Mouse (Mus musculus): ENCODE measurements around the gene Adgrv1.
A peak's percentile ranks its signal among the peaks of the same experiment; 100 is the strongest.

Adgrv1 gene

GRCm38 (mm10) chr13:81236758-81237395, 396.1 kb downstream of the Adgrv1 start:
- no peak for DNase-seq

GRCm38 (mm10) chr13:81234031-81234430, 398.9 kb downstream of the Adgrv1 start:
- no peak for DNase-seq

- DNase-seq = no peak
Observed at GRCm38 (mm10) chr13:81232839-81233238, 400.1 kb downstream of the Adgrv1 start.

- peak; percentile 60 for DNase-seq
Observed at GRCm38 (mm10) chr13:81230161-81230560, 402.8 kb downstream of the Adgrv1 start.

DNA sequence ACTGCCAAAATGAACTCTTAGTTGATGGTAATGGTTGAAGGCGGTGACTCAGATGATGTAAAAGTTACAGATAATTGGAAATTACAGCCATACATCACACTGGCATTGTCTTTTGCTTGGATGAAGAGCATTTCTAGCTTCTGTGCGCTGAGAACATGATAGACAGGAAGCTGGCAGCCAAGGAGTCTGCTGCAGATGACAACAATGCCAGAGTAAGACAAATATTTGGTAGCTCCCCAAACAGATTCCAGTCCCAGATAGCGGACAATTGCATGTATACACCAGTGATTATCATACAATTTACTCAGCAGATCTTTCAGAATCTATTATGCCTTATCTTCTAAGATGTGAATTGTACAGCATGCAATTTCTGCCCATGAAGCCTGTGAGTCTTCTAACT, 409.2 kb downstream of the Adgrv1 start:
- DNase-seq = peak; percentile 59

- no peak for DNase-seq
Observed at GRCm38 (mm10) chr13:81222377-81222776, 410.6 kb downstream of the Adgrv1 start.

- DNase-seq = no peak
Observed at GRCm38 (mm10) chr13:81211436-81211835, 421.5 kb downstream of the Adgrv1 start.

DNA sequence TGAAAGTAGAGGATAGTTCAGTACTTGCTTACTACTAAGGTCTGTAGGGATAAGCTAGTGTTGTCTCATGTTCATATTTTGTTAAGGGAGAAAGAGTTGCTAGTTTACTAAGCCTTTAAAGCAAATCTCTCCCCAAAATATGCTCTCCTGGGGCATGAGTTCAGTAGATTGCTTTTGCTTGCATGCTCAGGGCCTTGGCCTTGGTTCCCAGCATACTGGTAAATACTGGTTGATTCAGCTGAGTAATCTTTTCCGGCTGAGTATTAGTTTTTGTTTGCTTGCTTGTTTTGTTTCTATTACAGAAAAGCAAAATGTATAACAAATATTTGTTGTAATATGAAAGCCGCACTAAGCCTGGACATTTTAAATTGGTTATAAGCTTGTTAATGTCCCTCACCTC, 422.4 kb downstream of the Adgrv1 start:
- no peak for DNase-seq

DNA sequence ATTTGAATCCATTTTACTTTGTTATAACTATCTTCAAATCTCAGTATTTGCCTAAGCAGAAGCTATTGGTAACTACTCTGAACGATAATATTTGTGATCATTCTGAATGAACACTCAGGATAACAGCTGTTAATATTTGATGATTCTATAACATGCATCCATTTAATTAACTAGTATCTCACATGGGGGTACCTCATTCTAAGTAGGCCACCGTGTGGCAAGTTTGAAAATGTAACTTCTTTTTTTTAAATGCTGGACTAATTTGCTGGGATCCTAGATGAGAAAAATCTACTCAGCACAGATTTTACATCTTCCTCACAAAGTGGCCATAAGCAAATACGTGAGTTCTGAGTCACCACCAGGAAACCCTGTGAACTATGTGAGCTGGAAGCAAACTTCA, 423.1 kb downstream of the Adgrv1 start:
- DNase-seq = no peak

GRCm38 (mm10) chr13:81208106-81208613, 424.8 kb downstream of the Adgrv1 start:
- DNase-seq = no peak

GRCm38 (mm10) chr13:81181966-81182908, 450.7 kb downstream of the Adgrv1 start:
- DNase-seq = no peak

DNA sequence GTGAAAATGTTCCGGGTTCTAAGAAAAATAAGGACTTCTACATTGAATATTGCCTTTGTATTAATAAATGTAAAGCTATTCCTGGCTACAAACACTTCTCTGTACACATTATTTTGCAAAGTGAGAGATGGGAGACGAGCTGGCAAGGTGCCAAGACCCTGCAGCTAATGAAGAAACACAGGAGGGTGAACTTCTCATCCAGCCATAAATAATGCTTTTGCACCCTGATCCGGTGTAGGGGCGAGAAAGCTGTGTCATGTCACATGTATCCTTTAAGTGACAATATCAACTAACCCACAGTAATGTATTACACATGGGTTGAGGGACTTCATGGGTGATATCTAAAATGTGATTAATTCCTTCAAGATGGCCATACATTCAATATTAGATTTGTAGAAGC, 451.5 kb downstream of the Adgrv1 start:
- DNase-seq = no peak

- no peak for DNase-seq
Observed at GRCm38 (mm10) chr13:81176820-81177219, 456.1 kb downstream of the Adgrv1 start.

GRCm38 (mm10) chr13:81176071-81176470, 456.9 kb downstream of the Adgrv1 start:
- no peak for DNase-seq

DNA sequence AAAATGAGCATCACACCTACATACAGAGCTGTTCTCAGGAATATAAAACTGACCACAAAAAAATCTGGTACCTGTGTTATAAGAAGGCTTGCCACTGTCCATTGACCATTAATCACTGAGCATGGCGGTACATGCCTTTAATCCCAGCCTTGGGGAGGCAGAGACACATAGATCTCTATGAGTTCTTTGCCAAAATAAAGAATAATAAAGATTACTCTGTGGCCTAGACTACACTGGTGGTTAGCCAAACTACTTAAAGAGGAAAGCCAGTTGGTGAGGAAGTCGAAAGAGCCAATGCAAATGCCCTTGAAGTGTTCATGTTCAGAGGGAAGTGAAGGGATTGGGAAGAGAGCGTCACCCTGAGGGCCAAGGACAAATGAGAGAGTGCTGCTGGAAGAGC, 461.8 kb downstream of the Adgrv1 start:
- no peak for DNase-seq

DNA sequence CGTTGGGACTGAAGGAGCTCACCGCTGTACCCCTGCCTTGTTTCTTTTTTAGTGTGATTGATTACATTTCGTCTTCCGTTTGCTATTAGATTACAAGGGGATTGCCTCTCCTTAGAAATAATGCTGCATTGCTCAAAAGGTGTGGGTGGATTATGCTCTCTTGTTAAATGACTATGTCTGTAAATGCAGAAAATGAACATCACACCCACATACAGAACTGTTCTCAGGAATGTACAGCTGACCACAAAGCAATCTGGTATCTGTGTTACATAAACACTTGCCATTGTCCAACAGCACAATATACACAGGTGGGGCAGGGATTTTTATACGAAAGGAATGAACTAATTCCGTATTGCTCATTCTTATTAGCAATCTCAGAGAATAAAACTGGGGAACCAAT, 465.5 kb downstream of the Adgrv1 start:
- no peak for DNase-seq

DNA sequence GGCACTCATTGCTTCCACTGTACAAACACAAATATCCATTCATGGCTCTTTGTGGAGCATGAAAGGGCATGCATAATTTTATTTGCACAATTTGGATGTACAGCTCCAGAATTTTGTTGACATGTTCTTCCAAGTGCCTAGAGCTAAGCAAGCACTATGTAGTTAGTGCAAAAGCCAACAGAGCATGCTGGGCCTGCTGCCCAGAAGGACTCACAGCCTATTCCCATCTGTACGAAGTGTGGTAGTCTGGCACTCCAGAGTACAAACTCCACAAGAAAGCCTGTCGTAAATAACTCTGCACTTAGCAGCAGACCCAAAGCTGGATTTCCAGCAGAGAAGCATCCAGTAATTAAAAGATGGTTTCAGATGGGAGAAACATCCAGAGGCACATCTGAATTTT, 473.1 kb downstream of the Adgrv1 start:
- peak; percentile 22 for DNase-seq

DNA sequence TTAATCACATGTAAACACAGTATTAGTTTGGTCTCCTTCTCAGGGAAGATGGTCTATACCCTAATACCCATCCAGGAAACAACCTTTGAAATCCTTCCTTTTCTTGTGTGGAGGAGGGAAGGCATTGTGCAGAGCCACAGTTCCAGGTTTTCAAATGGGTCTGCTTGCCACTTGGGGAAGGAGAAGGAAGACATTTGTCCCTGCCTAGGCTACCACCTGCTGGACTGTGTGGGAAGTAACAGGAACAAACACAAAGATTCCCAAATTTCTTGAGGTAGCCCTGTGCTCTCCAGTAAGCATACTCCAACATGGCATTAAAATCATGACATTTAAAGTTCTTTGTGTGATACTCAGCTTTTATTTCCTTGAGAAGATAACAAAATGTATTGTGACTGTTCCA, 477.6 kb downstream of the Adgrv1 start:
- DNase-seq = peak; percentile 78

GRCm38 (mm10) chr13:81144434-81144833, 488.5 kb downstream of the Adgrv1 start:
- DNase-seq = no peak

DNA sequence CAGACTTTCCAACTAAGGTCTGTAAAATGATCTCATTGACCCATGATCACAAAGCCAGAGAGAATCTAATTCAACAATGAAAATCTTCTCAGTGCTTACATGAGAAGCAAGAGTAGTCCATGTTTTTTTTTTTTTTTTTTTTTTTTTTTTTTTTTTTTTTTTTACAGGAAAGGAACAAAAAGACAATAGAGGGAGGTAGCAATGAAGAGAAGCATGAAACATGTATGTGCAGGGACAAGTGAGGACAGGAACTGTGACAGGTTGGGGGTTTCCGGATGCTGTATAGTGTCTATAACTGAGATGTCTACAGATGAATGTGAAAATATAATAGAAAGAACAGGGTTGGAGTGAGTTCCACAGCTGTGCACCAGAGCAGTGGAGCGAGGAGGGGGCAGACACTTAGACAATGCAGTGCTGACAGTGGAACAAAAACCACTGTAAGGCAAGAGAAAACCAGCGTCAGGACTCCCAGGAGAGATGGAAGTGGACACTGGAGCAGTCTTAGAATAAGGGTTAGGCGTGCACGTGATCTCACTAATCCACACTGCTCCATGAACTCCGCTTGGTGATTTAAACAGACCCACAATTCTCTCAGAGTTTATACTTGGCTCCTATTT, 490.6 kb downstream of the Adgrv1 start:
- no peak for DNase-seq

DNA sequence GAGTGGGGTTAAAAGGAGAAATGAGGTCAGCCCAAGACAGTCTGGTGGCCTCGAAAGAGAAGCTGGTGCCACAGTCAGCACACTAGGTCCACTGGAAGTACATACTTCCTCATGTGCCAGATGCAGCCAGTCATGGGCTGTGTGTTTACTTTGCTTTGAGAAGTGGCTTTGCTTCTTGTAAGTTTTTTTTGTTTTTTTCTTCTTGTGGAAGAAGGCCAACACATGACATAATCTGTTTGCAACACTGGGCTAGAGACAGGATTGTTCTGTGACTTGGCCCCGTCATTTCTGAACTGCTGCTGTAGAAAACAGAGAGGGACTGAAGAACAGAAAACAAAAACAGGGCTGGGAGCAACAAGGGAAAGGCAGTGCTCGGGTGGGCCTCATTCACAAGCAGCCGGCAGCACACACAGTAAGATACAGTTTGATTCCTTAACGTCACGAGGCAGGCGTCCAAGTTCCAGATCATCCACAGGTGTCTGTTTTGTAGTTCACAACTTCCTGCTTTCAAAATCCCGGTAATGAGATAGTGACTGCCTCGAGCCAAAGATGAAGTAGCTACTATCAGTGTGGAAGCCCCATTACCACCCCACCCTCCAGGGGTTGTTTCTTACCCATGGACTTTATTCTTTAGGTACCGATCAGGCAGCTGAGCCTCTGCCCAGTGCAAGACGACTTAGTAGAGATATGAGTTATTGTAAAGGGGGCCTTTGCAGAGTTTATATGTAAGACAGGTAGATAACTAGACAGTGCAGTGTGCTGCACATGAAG, 496.1 kb downstream of the Adgrv1 start:
- DNase-seq = peak; percentile 86

GRCm38 (mm10) chr13:81135953-81136352, 497.0 kb downstream of the Adgrv1 start:
- peak; percentile 70 for DNase-seq

GRCm38 (mm10) chr13:81134412-81134811, 498.5 kb downstream of the Adgrv1 start:
- no peak for DNase-seq

All from lung, postnatal 10 days (tissue).